Mouse (Mus musculus) liver, embryonic 13.5 days (tissue): ENCODE data around the gene Furin. TPM values are rescaled to one million over a fixed set of nuclear protein-coding genes. Genes with fewer than 3 reads are reported as not detected.

Experiments
- ATAC-seq: fragments of 200-750 bp; cut with Nextera tagmentation; 2 replicates; pipeline ENCODE4 v1.8.0; 2017; ENCODE audit warnings: low read depth, mild to moderate bottlenecking, moderate number of reproducible peaks, moderate library complexity
- DNase-seq: peaks from one replicate; pipeline ENCODE4 v3.0.0; 2022
- H3K27ac ChIP-seq: fragments of 300-500 bp; sonication (generic); 2 replicates; pipeline ENCODE4 v1.5.1; 2015; ENCODE audit warnings: moderate library complexity, mild to moderate bottlenecking, inconsistent platforms
- H3K27me3 ChIP-seq: fragments of 300-500 bp; sonication (generic); 2 replicates; pipeline ENCODE4 v1.6.1; 2015; ENCODE audit warnings: mild to moderate bottlenecking, inconsistent platforms
- H3K36me3 ChIP-seq: fragments of 300-500 bp; sonication (generic); 2 replicates; pipeline ENCODE4 v1.6.1; 2015; ENCODE audit warnings: mild to moderate bottlenecking, inconsistent platforms
- H3K4me1 ChIP-seq: fragments of 300-500 bp; sonication (generic); replicated peaks from 2 replicates; pipeline ENCODE4 v1.6.1; 2015; ENCODE audit warnings: inconsistent platforms
- H3K4me2 ChIP-seq: fragments of 300-500 bp; sonication (generic); 2 replicates; pipeline ENCODE4 v1.6.1; 2015; ENCODE audit warnings: inconsistent platforms, mild to moderate bottlenecking, moderate library complexity
- H3K4me3 ChIP-seq: fragments of 300-500 bp; sonication (generic); replicated peaks from 2 replicates; pipeline ENCODE4 v1.5.1; 2015; ENCODE audit warnings: mild to moderate bottlenecking, inconsistent platforms
- H3K9ac ChIP-seq: fragments of 300-500 bp; sonication (generic); 2 replicates; pipeline ENCODE4 v1.6.1; 2015; ENCODE audit warnings: mild to moderate bottlenecking, inconsistent platforms
- H3K9me3 ChIP-seq: fragments of 300-500 bp; sonication (generic); replicated peaks from 2 replicates; pipeline ENCODE4 v1.6.1; 2016; ENCODE audit warnings: inconsistent platforms
- WGBS: fragments of 180-500 bp; shearing (Covaris S2); methylation state at CpG from one replicate; pipeline ENCODE4 v1.1.7; 2015; ENCODE audit not compliant: insufficient replicate concordance; 5-methylcytosine and 5-hydroxymethylcytosine counted together
- polyA plus RNA-seq: library from polyadenylated mRNA; unstranded; fragments of >200 nt; fragmentation: Nextera tagmentation; extraction: Ambion mirVana; gene quantifications from 2 replicates; pipeline ENCODE4 v1.2.1, GENCODE M21; 2015

Furin gene
- polyA plus RNA-seq, 1 experiment from 2014 or later = 3.8 TPM

DNA sequence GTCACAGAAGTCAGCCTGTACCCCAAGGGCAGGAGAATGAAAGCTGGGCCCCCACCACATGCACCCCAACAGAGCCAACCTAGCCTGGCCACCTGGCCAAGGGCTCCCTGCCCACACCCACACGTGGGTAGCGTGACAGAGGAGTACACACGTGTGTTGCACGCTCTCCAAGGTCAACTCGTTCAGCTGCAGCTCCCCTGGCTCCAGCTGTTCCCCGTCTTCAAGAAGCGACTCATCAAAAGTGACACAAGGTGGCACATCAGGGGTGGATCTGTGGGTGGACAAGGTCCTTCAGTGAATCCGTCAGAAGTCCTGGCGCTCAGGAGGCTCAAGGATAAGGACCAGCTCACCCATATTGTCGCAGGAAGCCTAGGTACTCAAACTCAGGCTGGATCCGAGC is 22.3 kb downstream of the Furin start:
- 74% methylated on average over 11 of the region's 11 CpGs for WGBS

DNA sequence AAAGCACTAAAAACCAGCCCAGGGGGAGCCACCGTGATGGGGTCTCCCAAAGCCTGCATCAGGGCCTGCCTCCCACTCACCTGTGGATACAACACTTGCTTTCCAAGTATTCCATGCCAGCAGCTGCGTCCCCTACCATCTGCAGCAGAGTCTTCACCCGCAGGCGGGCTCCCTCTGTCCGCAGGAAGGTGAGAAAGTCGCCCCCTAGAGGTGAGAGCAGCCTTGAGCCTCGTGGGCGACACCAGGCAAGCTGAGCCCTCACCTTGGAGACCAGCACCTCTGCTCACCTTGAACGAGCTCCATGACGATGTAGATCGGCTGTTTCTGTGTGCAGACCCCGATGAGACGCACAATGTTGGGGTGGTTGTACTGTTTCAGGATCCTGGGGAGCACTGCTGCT is 25.7 kb downstream of the Furin start:
- WGBS = 59% methylated on average over 13 of the region's 13 CpGs
- Histone ChIP-seq H3K9ac (no peak overlapping the region), H3K27me3 (peaks cover 3% of the 10 kb centered on the region; the same call in 1 of the 2 replicates), H3K36me3 (peaks cover 12% of the 10 kb centered on the region), H3K9me3 (no peaks in the 10 kb centered on the region), H3K4me2 (no peak overlapping the region), H3K4me1 (peaks cover 11% of the 10 kb centered on the region; the same call in 1 of the 2 replicates), H3K27ac (no peak overlapping the region), H3K4me3 (no peak overlapping the region)
- ATAC-seq (no peak), DNase-seq (no peak)

More for the DNA sequence above, 22.3 kb downstream of the Furin start:
- Histone ChIP-seq H3K27ac (no peak overlapping the region), H3K36me3 (peaks cover 12% of the 10 kb centered on the region), H3K9ac (no peak overlapping the region), H3K9me3 (no peaks in the 10 kb centered on the region), H3K27me3 (peaks cover 20% of the 10 kb centered on the region), H3K4me1 (peaks cover 17% of the 10 kb centered on the region), H3K4me3 (no peak overlapping the region), H3K4me2 (no peak overlapping the region)
- DNase-seq (no peak), ATAC-seq (no peak)

DNA sequence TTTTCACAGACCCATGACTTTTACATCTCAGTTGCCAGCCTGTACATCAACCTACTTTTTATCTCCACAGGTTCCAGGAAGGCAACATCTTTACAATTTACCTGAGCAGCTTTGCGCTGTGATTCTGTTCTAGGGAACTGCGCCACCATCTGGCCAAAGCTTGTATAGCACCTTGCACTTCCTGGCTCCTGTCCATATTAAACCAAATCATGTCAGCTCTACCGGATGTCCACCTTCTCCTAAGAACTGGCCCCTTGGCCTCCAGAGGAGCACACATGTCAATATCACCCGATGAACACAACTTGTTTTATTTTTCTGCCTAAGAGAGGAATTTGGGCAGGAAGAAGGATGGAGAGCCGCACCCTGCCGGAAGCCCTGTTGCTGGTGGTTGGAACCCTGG is 27.8 kb downstream of the Furin start:
- no peak for ATAC-seq

DNA sequence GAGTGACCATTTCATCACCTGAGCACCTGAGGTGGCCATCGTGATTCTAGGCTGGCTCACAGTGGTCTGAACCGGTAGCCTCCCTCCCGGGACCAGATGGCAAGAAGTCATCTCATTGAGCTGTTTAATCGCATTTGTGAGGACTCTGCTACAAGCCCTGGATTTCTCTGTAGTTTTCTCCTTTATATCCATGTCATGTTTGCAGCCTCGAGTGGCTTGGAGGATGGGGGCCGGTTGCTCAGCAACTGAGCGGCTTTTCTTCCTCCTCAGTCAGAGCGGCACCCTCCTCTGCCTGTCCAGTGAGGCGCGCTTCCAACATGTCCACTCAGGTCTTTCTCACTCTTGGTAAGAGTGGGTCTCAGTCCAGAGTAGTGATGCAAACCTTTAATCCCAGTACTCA is 29.0 kb downstream of the Furin start:
- 80% methylated on average over 10 of the region's 10 CpGs for WGBS
- DNase-seq = no peak

More for the DNA sequence above, 27.8 kb downstream of the Furin start:
- H3K9ac ChIP-seq = no peak overlapping the region
- no peaks in the 10 kb centered on the region for H3K9me3 ChIP-seq
- WGBS = 44% methylated on average over 6 of the region's 6 CpGs
- peaks cover 8% of the 10 kb centered on the region; the same call in 1 of the 2 replicates for H3K27me3 ChIP-seq
- H3K4me1 ChIP-seq = peaks cover 11% of the 10 kb centered on the region; the same call in 1 of the 2 replicates
- H3K36me3 ChIP-seq = peaks cover 10% of the 10 kb centered on the region
- H3K27ac ChIP-seq = no peak overlapping the region
- H3K4me3 ChIP-seq = no peak overlapping the region
- no peak for DNase-seq
- no peak overlapping the region for H3K4me2 ChIP-seq

DNA sequence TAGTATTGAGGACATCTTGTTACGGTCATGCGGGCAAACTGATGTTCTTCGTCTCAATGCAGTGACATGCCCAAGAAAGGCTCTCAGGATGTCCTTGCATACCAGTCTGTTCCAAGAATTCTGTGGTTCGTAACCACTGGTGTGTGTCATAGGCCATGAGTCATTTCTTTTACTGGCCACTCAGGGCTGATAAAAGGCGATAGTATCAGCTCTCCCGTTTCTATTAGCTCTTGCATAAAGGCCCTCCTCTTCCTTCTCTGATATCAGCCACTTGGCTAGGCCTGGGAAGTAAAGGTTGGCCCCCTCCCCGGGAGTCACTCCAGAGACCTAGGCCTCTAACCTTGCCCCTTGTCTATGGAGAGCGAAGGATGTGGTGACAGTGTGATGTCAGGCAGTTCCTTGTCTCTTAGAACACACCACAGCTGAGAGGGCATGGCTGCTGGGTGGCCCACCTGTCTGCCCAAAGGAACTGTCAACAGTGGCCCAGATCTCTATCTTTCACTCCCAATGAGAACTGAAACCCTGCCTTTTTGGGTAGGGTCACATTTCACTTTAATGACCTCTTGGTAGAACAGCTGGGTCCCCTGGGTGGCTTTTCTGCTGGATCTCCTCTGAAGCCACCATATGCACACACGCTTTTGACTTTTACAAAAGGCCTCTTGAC is 29.7 kb downstream of the Furin start:
- Histone ChIP-seq H3K36me3 (peaks cover 6% of the 10 kb centered on the region; the same call in 1 of the 2 replicates), H3K9me3 (no peaks in the 10 kb centered on the region), H3K27ac (no peak overlapping the region), H3K9ac (no peak overlapping the region), H3K4me1 (peaks cover 26% of the 10 kb centered on the region), H3K27me3 (peaks cover 24% of the 10 kb centered on the region), H3K4me2 (no peak overlapping the region), H3K4me3 (no peak overlapping the region)
- 42% methylated on average over 9 of the region's 9 CpGs for WGBS
- ATAC-seq (no peak), DNase-seq (no peak)

More for the DNA sequence above, 29.0 kb downstream of the Furin start:
- Histone ChIP-seq H3K4me2 (no peak overlapping the region), H3K4me1 (peaks cover 19% of the 10 kb centered on the region), H3K27me3 (peaks cover 17% of the 10 kb centered on the region), H3K27ac (no peak overlapping the region), H3K4me3 (no peak overlapping the region), H3K36me3 (peaks cover 6% of the 10 kb centered on the region; the same call in 1 of the 2 replicates), H3K9ac (no peak overlapping the region), H3K9me3 (no peaks in the 10 kb centered on the region)
- ATAC-seq = no peak

DNA sequence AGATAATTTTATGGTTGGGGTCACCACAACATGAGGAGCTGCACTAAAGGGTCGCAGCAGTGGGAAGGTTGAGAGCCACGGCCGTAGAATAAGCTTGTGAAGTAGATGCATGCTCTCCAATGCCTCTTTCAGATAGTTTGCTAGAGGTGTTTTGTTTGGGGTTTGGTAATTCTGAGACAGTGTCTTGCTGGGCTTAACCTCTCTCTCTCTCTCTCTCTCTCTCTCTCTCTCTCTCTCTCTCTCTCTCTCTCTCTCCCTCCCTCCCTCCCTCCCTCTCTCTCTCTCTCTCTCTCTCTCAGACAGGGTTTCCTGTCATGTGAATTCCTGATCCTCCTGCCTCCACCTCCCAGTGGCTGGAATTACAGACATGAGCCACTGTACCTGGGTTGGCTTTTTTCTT is 30.5 kb downstream of the Furin start:
- peaks cover 6% of the 10 kb centered on the region; the same call in 1 of the 2 replicates for H3K36me3 ChIP-seq
- H3K9me3 ChIP-seq = no peaks in the 10 kb centered on the region
- no peak for DNase-seq
- 75% methylated on average over 3 of the region's 3 CpGs for WGBS
- peaks cover 32% of the 10 kb centered on the region for H3K27me3 ChIP-seq
- H3K27ac ChIP-seq = no peak overlapping the region
- no peak overlapping the region for H3K4me2 ChIP-seq
- peaks cover 32% of the 10 kb centered on the region for H3K4me1 ChIP-seq
- no peak for ATAC-seq
- no peak overlapping the region for H3K9ac ChIP-seq
- no peak overlapping the region for H3K4me3 ChIP-seq

DNA sequence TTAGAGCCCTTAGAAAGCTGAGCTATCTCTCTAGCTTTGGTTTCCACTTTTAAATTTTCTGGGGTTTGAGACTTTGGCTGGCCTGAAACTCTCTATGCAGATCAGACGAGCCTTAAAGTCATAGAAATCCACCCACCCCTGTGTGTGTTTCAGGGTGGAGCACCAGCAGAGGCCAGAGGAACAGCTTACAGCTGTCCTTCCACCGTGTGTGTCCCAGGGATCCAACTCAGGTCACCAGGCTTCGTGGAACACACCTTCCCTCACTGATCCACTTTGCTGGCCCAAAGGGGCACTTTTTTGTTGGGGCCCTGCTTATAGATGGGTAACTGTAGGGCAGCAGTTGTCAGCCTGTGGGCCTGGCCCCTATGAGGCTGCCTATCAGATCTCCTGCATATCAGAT is 31.0 kb downstream of the Furin start:
- H3K9me3 ChIP-seq = no peaks in the 10 kb centered on the region
- DNase-seq = no peak
- peaks cover 6% of the 10 kb centered on the region; the same call in 1 of the 2 replicates for H3K36me3 ChIP-seq
- whole genome bisulfite sequencing = 52% methylated on average over 3 of the region's 3 CpGs
- H3K27me3 ChIP-seq = peaks cover 36% of the 10 kb centered on the region
- H3K9ac ChIP-seq = no peak overlapping the region
- H3K4me3 ChIP-seq = no peak overlapping the region
- H3K4me1 ChIP-seq = peaks cover 37% of the 10 kb centered on the region
- no peak overlapping the region for H3K27ac ChIP-seq
- no peak for ATAC-seq
- no peak overlapping the region for H3K4me2 ChIP-seq

DNA sequence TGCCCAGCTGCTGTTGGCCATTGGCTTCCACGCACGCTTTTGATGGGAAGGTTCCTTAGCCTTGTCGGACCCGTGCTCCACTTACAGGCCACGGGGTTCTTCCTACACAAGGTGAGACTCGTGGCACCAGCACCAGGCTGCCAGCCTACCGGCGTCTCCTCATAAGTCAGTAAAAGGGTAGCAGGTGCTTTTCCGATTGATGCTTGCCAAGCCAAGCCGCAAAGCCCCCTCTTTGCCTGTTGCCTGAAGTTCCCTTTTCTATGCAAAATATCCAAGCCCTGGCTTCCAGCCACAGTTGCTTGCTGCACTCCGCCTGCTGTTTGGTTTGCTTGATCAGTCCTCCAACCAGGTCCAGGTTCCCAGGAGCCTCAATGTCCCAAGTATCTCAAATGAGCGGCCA is 31.4 kb downstream of the Furin start:
- H3K36me3 ChIP-seq = peaks cover 4% of the 10 kb centered on the region; the same call in 1 of the 2 replicates
- H3K9me3 ChIP-seq = no peaks in the 10 kb centered on the region
- H3K4me2 ChIP-seq = no peak overlapping the region
- peaks cover 39% of the 10 kb centered on the region for H3K27me3 ChIP-seq
- no peak overlapping the region for H3K4me3 ChIP-seq
- 69% methylated on average over 12 of the region's 12 CpGs for WGBS
- H3K4me1 ChIP-seq = peaks cover 39% of the 10 kb centered on the region
- no peak overlapping the region for H3K27ac ChIP-seq
- H3K9ac ChIP-seq = no peak overlapping the region
- DNase-seq = no peak
- ATAC-seq = no peak

DNA sequence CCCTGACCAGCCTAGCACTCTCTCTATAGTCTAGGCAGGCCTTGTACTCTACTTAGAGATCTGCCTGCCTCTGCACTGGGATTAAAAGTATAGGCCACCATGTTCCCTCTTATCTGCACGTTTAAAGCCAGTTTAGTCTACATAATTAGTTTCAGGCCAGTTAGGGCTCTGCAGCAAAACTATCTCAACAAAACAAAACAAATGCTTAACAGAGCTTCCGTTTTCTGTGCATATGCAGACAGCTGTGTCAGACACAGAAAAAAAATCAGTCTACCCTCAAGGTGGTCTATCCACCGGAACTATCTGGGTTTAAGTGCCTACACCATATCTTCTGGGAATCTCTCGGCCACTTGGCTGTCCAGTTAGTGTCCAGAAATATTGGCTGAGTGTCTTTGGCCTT is 31.9 kb downstream of the Furin start:
- Histone ChIP-seq H3K4me1 (peaks cover 42% of the 10 kb centered on the region), H3K9me3 (no peaks in the 10 kb centered on the region), H3K27me3 (peaks cover 39% of the 10 kb centered on the region), H3K4me2 (no peak overlapping the region), H3K4me3 (no peak overlapping the region), H3K27ac (no peak overlapping the region), H3K36me3 (no peaks in the 10 kb centered on the region), H3K9ac (no peak overlapping the region)
- DNase-seq (no peak), ATAC-seq (no peak)
- WGBS = 64% methylated on average over 4 of the region's 4 CpGs

DNA sequence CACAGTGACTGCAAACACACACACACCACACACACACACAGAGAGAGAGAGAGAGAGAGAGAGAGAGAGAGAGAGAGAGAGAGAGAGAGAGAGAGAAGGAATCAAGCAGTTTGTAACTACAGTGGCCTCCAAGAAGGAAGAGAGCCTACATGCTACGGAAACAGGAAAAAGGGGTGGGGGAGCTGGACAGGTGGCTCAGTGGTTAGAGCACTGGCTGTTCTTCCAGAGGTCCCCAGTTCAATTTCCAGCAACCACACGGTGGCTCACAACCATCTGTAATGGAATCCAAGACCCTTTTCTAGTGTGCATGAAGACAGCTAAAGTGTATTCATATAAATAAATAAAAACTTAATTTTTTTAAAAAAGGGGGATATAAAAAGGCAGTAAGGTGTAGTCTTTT is 32.6 kb downstream of the Furin start:
- Histone ChIP-seq H3K27ac (no peak overlapping the region), H3K9ac (no peak overlapping the region), H3K4me1 (peaks cover 41% of the 10 kb centered on the region), H3K27me3 (peaks cover 39% of the 10 kb centered on the region), H3K36me3 (0 out of 2 replicates have a peak, but pooled peaks cover 2% of the 10 kb centered on the region), H3K4me2 (no peak overlapping the region), H3K4me3 (no peak overlapping the region), H3K9me3 (no peaks in the 10 kb centered on the region)
- 43% methylated on average over 2 of the region's 2 CpGs for WGBS
- ATAC-seq (no peak), DNase-seq (no peak)

DNA sequence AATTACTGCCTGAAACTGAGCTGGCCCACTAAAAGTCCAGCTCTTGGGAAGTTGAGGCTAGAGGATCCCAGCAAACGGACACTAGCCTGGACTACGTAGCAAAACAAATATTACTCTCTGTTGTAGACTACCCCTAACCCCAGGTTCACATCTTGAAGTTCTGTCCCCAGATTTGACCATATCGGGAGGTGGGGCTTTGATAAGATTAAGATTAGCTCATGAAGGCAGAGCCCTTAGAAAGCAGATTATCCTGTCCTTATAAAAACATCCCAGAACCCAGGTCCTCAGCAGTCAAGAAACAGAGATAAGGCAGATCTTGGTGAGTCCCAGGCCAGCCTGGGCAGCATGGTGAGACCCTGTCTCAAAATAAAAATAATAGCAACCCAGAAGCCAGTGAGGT is 33.1 kb downstream of the Furin start:
- Histone ChIP-seq H3K27ac (no peak overlapping the region), H3K4me1 (peaks cover 39% of the 10 kb centered on the region), H3K36me3 (peaks cover 7% of the 10 kb centered on the region; the same call in 1 of the 2 replicates), H3K9ac (no peak overlapping the region), H3K4me3 (no peak overlapping the region), H3K9me3 (no peaks in the 10 kb centered on the region), H3K4me2 (0 out of 2 replicates have a peak overlapping the region, but pooled peaks have one; percentile 94), H3K27me3 (peaks cover 39% of the 10 kb centered on the region)
- WGBS = 56% methylated on average over 3 of the region's 3 CpGs
- no peak for ATAC-seq
- DNase-seq = no peak
